Mouse (Mus musculus) small intestine, adult 2 months (tissue): ENCODE measurements around the gene Slamf9. TPM values are rescaled to one million over a fixed set of nuclear protein-coding genes. Genes with fewer than 3 reads are reported as not detected.

Experiments
- H3K27ac ChIP-seq: fragments of 200-500 bp; 2 replicates; pipeline ENCODE4 v1.5.1; 2012; ENCODE audit warnings: low read depth, low read length, control low read depth, inconsistent platforms; ENCODE audit not compliant: insufficient read depth
- H3K27me3 ChIP-seq: fragments of 200-500 bp; 2 replicates; pipeline ENCODE4 v1.6.1; 2012; ENCODE audit warnings: mild to moderate bottlenecking, moderate library complexity, low read length, inconsistent platforms; ENCODE audit not compliant: control insufficient read depth, insufficient read depth
- H3K36me3 ChIP-seq: fragments of 200-500 bp; 2 replicates; pipeline ENCODE4 v1.6.1; 2012; ENCODE audit warnings: mild to moderate bottlenecking, low read length, control low read depth, inconsistent platforms; ENCODE audit not compliant: control insufficient read depth, insufficient read depth
- H3K4me1 ChIP-seq: fragments of 200-500 bp; 2 replicates; pipeline ENCODE4 v1.6.1; 2012; ENCODE audit warnings: low read length, inconsistent platforms, mixed read lengths; ENCODE audit not compliant: control insufficient read depth, insufficient read depth, insufficient read length
- H3K4me3 ChIP-seq: fragments of 200-500 bp; 2 replicates; pipeline ENCODE4 v1.5.1; 2012; ENCODE audit warnings: low read depth, mild to moderate bottlenecking, control low read depth, inconsistent platforms, low read length, moderate library complexity
- CTCF ChIP-seq: fragments of 200-500 bp; IDR thresholded peaks from 2 replicates; pipeline ENCODE4 v1.5.1; 2012; ENCODE audit warnings: low read depth, mild to moderate bottlenecking, control low read depth, inconsistent platforms, low read length, moderate library complexity, mixed read lengths; ENCODE audit not compliant: insufficient replicate concordance, insufficient read length; ENCODE audit errors: extremely low read depth
- POLR2A ChIP-seq: fragments of 200-500 bp; IDR thresholded peaks from 2 replicates; pipeline ENCODE4 v1.6.1; 2012; ENCODE audit warnings: low read depth, mild to moderate bottlenecking, control low read depth, inconsistent platforms, low read length, moderate library complexity
- WGBS: fragments of 180-500 bp; shearing (Covaris S2); methylation state at CpG from one replicate; pipeline ENCODE4 v1.1.7; 2018; 5-methylcytosine and 5-hydroxymethylcytosine counted together
- polyA plus RNA-seq: library from polyadenylated mRNA; depleted of rRNA; stranded (reverse); fragments of >200 nt; gene quantifications from 2 replicates; pipeline ENCODE4 v1.2.3, GENCODE M21; 2012

Slamf9 gene
- polyA plus RNA-seq, 1 experiment = 2.1 TPM

GRCm38 (mm10) chr1:172507701-172508100 is 32.5 kb downstream of the Slamf9 start:
- no peak for TF ChIP-seq CTCF
- TF ChIP-seq POLR2A = no peak
- peaks cover 36% of the 10 kb centered on the region for H3K36me3 ChIP-seq
- WGBS = 91% methylated on average over 3 of the region's 3 CpGs
- H3K27ac ChIP-seq = no peak overlapping the region
- H3K4me1 ChIP-seq = peaks cover 23% of the 10 kb centered on the region
- H3K4me3 ChIP-seq = no peak overlapping the region
- no peaks in the 10 kb centered on the region for H3K27me3 ChIP-seq

DNA sequence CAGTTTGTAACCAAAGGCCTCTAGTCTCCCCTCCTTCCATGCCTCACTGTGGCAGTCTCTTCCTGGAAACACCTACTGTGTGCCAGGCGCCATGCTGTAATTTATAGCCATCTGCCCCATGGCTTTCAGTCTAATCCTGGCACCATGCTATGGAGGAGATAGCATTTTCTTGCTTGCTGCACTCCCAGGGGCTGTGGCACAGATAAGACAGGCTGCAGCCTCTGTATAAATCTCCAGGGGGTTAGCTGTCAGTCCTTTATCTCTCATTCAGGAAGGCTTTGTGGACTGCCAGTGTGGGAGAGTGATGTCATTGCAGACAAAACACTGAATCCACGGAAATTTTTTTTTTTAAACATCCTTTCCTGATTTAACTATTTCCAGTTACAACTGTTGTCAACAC is 33.0 kb downstream of the Slamf9 start:
- H3K4me1 ChIP-seq = peaks cover 18% of the 10 kb centered on the region; the same call in 1 of the 2 replicates
- no peak overlapping the region for H3K4me3 ChIP-seq
- no peak overlapping the region for H3K27ac ChIP-seq
- WGBS = 69% methylated on average over 2 of the region's 2 CpGs
- TF ChIP-seq POLR2A = no peak
- TF ChIP-seq CTCF = no peak
- H3K36me3 ChIP-seq = peaks cover 36% of the 10 kb centered on the region
- H3K27me3 ChIP-seq = no peaks in the 10 kb centered on the region

DNA sequence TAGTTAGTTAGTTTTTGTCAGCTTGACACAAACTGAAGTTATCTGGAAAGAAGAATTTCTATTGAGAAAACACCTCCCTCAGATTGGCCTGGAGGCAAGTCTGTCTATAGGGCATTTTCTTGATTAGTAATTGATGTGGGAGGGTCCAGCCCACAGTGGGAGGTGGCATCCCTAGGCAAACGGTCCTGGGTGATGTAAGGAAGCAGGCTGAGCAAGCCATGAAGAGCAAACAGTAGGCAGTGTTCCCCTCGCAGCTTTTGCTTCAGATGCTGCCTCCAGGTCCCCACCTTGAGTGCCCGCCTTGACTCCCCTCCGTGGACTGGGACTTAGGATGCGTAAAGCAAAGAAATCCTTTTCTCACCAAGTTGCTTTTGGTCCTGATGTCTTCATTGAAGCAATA is 34.1 kb downstream of the Slamf9 start:
- no peak overlapping the region for H3K27ac ChIP-seq
- H3K4me1 ChIP-seq = peaks cover 16% of the 10 kb centered on the region
- H3K36me3 ChIP-seq = peaks cover 36% of the 10 kb centered on the region
- WGBS = 65% methylated on average over 5 of the region's 5 CpGs
- H3K4me3 ChIP-seq = no peak overlapping the region
- TF ChIP-seq POLR2A = no peak
- no peak for TF ChIP-seq CTCF
- H3K27me3 ChIP-seq = no peaks in the 10 kb centered on the region

- WGBS = 18% methylated on average over 8 of the region's 8 CpGs
- Histone ChIP-seq H3K27me3 (no peaks in the 10 kb centered on the region), H3K27ac (peak overlapping the region; percentile 73), H3K4me3 (peak overlapping the region; percentile 39), H3K4me1 (peaks cover 18% of the 10 kb centered on the region), H3K36me3 (peaks cover 32% of the 10 kb centered on the region)
- TF ChIP-seq CTCF = no peak
- TF ChIP-seq POLR2A = no peak
Measured at GRCm38 (mm10) chr1:172509983-172510382, 34.8 kb downstream of the Slamf9 start.

DNA sequence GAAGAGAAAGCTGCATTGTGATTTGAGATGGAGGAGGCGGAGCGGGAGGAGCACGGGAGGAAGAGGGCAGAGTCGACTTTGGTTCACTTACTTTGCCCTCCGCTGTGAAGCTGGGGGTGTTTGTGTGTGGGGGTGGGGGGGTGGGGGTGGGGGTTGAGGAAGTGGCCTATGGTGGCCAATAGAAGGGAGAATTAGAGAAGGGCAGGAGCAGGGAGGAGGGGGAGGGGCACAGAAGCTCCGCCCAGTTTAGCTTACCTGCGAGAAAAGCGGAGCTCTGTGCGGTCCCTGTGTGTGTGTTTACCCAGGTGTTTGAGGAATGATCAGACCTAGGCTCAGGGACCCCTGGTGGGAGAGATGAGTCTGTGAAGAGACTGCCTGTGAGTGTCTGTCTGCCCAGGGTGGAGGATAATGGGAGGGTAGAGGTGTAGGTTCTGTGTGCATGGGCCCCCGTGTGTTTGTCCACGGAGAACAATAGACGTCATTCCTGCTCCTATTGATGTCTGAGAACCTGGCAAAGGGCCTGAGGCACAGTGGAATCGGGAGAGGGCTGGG is 35.3 kb downstream of the Slamf9 start:
- H3K27me3 ChIP-seq = no peaks in the 10 kb centered on the region
- H3K27ac ChIP-seq = peak overlapping the region; percentile 73
- WGBS = 17% methylated on average over 13 of the region's 13 CpGs

GRCm38 (mm10) chr1:172512962-172513361 is 37.8 kb downstream of the Slamf9 start:
- H3K27ac ChIP-seq = peak overlapping the region; percentile 81
- peaks cover 22% of the 10 kb centered on the region for H3K4me1 ChIP-seq
- peaks cover 3% of the 10 kb centered on the region; the same call in 1 of the 2 replicates for H3K36me3 ChIP-seq
- 56% methylated on average over 13 of the region's 13 CpGs for WGBS
- no peaks in the 10 kb centered on the region for H3K27me3 ChIP-seq
- peak; percentile 32; the same call in 1 of the 2 replicates for TF ChIP-seq CTCF
- TF ChIP-seq POLR2A = no peak
- no peak overlapping the region for H3K4me3 ChIP-seq

More for the DNA sequence above, 35.3 kb downstream of the Slamf9 start:
- TF ChIP-seq CTCF = no peak
- TF ChIP-seq POLR2A = no peak
- Histone ChIP-seq H3K36me3 (peaks cover 27% of the 10 kb centered on the region), H3K4me1 (peaks cover 22% of the 10 kb centered on the region), H3K4me3 (peak overlapping the region; percentile 39)

- WGBS = 40% methylated on average over 17 of the region's 17 CpGs
- Histone ChIP-seq H3K27me3 (no peaks in the 10 kb centered on the region), H3K4me3 (no peak overlapping the region), H3K27ac (peak overlapping the region; percentile 81), H3K36me3 (no peaks in the 10 kb centered on the region), H3K4me1 (peaks cover 22% of the 10 kb centered on the region)
- TF ChIP-seq POLR2A (no peak), CTCF (no peak)
Measured at GRCm38 (mm10) chr1:172513525-172514212, 38.5 kb downstream of the Slamf9 start.
